Mouse (Mus musculus): ENCODE measurements around the gene Itfg2. TPM values are rescaled to one million over a fixed set of nuclear protein-coding genes. Genes with fewer than 3 reads are reported as not detected.

Gene Itfg2
- polyA plus RNA-seq (2012; ENCODE audit: low replicate concordance), result 20.5 and 26.9 TPM in 2 replicates

DNA sequence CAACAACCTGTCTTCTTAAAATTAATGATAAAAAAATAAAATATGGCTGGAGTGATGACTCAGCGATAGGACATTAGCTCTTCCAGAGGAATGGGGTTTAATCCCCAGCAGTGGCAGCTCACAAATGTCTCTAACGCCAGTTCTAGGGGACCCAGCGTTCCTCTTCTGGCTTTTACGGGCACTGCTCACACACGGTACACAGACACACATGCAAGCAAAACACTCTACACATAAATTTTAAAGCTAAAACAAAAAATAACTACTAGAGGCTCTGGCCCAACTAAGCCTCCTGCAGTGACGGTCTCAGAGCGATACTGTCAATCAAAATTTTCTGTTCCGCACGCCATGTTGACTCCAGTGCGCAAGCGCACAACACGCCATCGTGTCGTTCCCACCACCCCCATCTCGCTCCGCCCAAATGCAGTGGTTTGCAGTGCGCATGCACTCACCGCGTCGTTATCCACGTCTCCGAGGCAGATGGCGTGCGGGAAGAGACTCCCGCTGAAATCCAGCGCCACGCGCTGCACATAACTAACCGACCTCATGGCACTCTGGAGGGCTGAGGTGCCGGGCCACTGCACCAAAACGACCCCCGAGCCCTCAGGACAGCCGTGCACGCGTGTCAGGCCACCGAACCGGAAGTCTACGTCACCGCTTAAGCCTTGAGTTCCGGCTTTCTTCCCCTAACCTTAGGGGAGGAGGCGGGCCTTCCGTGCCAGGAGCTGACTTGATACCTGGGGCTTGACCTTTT is at the start of gene Itfg2:
Itfg2 (minus strand) TSS at position 663 of the 751 bp plus-strand sequence.

DNA sequence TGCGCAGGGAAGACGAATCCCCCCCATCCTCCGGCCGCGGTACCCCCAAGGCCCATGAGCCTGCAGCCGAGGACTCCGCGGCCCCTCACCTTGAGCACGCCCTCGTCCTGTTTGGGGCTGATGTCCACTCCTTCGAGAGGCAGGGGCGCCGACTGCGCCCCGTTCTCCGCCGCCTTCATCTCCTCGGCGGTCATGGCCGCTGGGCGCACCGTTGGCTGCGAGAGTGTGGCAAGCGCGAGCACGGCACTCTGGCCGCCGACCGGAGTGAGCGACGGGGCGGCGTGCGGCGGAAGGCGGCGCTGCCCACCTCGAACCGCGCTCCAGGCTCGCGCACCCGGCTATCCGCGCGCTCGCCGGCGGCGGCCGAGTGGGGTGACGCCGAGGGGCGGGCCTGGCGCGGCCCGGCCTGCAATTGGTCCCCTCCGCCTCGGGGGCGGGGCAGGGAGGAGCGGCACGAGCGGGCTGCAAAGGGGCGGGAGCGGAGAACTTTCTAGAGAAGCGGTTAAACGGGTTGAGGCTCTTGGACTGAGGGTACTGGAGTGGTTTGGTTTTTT is 13.7 kb upstream of the Itfg2 start, which contains the start of gene Fkbp4:
Fkbp4 (minus strand) TSS at position 361 of the 554 bp plus-strand sequence.

DNA sequence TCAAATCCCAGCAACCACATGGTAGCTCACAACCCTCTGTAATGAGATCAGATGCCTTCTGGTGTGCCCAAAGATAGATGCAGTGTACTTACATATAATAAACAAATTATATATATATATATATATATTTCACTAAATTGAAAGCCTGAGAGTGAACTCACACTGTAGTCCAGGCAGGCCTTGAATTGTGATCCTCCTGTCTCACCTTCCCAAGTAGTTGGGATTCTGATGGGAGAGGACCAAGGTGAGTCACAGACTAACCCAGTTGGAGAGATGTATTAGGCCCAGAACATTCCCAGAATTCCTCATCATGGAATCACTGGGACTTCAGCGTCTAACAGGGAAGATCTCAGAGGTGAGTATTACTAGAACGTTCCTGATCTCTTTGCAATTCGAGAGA is 25.7 kb downstream of the Itfg2 start, which contains the start of gene Nrip2:
Nrip2 (plus strand) TSS at position 301 of the 400 bp plus-strand sequence.

DNA sequence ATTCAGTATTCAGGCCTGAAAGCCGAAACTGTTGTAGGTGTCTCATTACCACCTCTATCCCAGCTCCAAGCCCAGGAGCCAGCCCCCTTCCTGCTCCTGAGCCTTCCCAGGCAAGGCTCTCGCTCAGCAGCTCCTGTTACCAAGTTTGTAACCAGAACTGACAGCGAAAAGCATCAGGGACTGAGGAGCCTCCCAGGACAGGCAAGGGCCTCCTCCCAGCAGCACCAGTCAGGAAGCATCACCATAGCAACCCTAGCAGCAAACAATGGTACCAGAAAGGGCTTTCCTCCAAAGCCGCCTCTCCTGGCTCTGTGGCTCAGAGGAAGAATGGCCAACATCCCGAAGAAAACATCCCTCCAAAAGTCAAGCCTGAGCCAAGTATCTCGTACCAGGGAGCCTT is 49.5 kb downstream of the Itfg2 start, which contains the start of the genes Tex52 and Gm44596:
Tex52 (plus strand) TSS at position 265 of the 400 bp plus-strand sequence.
Gm44596 (plus strand) TSS at position 312 of the 400 bp plus-strand sequence.

DNA sequence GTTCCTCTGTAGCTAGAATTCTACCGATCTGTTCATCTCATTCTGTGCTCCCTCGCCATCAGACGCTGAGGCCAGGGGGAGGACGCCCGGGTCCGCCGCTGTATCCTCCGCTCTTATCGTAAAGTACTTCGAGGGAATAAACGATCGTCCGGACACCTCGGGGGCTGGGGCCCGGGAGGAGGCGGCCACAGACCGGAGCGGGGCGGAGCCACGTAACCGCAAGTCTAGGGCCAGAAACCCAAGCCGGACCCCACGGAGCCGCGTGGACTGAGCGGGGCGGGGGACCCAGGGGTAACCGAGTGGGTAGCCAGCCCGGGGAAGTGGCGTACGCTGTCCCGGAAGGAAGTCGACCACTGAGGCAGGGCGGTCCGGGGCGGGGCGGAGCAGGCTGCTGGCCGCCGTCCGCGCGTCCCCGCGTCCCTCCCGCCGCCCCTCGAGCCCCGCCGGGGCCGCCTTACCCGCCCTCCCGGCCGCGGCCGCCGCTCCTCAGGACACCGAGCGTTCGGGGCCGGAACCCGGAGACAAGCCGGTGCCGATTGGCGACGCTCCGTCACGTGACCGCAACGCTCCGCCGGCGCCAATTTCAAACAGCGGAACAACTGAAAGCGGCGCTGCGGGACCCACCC is 62.2 kb downstream of the Itfg2 start, which contains the start of the genes Rhno1 and Foxm1:
Rhno1 (minus strand) TSS at position 531 of the 626 bp plus-strand sequence.
Foxm1 (plus strand) TSS at position 587 of the 626 bp plus-strand sequence.

Other genes starting within 250 kb of the Itfg2 start
- gene Tead4, start 124.1 kb downstream of the Itfg2 start, polyA plus RNA-seq (2012; ENCODE audit: low replicate concordance), result not detected in 2 replicates
- 2.0 and 2.4 TPM in 2 replicates for gene Tulp3, start 69.1 kb downstream of the Itfg2 start, polyA plus RNA-seq (2012; ENCODE audit: low replicate concordance)
- 31.3 and 51.5 TPM in 2 replicates for gene Rhno1, start 62.0 kb downstream of the Itfg2 start, polyA plus RNA-seq (2012; ENCODE audit: low replicate concordance)
- gene Foxm1, start 62.0 kb downstream of the Itfg2 start, polyA plus RNA-seq (2012; ENCODE audit: low replicate concordance), result 6.1 and 17.4 TPM in 2 replicates
- 0.12 TPM in 1 of 2 replicates, not detected in the other for gene Tex52, start 49.5 kb downstream of the Itfg2 start, polyA plus RNA-seq (2012; ENCODE audit: low replicate concordance)
- gene Gm44596, start 49.4 kb downstream of the Itfg2 start, polyA plus RNA-seq (2012; ENCODE audit: low replicate concordance), result not detected in 2 replicates
- gene Nrip2, start 25.6 kb downstream of the Itfg2 start, polyA plus RNA-seq (2012; ENCODE audit: low replicate concordance), result 0.07 and 0.28 TPM in 2 replicates
- gene Fkbp4, start 13.7 kb upstream of the Itfg2 start, polyA plus RNA-seq (2012; ENCODE audit: low replicate concordance), result 91.2 and 98.3 TPM in 2 replicates
- not detected in 2 replicates for gene Pzp, start 101.8 kb upstream of the Itfg2 start, polyA plus RNA-seq (2012; ENCODE audit: low replicate concordance)
- not detected in 2 replicates for gene A2ml1, start 156.7 kb upstream of the Itfg2 start, polyA plus RNA-seq (2012; ENCODE audit: low replicate concordance)
- 0.45 and 2.1 TPM in 2 replicates for gene Klrb1a, start 198.6 kb upstream of the Itfg2 start, polyA plus RNA-seq (2012; ENCODE audit: low replicate concordance)
- 0.22 TPM in 1 of 2 replicates, not detected in the other for gene Clec2h, start 237.5 kb upstream of the Itfg2 start, polyA plus RNA-seq (2012; ENCODE audit: low replicate concordance)